Mouse (Mus musculus): Measurements from ENCODE around the gene Vwa8. TPM values are rescaled to one million over a fixed set of nuclear protein-coding genes. Genes with fewer than 3 reads are reported as not detected.

The Vwa8 gene
- polyA plus RNA-seq, 1 experiment: 8.7 TPM

- 93% methylated on average over 11 of the region's 11 CpGs for WGBS
- TF ChIP-seq POLR2A (IDR thresholded peaks at IDR 0.05; ENCODE audit: control insufficient read depth, extremely low read depth, insufficient read depth, low read length, poor library complexity) (no peak), CTCF (IDR thresholded peaks at IDR 0.05; ENCODE audit: borderline replicate concordance, control insufficient read depth, extremely low read depth, insufficient read depth, low read length, poor library complexity) (no peak)
- DNase-seq: no peak
Measured at GRCm38 (mm10) chr14:79120681-79121080, 271.8 kb downstream of the Vwa8 start.

DNA sequence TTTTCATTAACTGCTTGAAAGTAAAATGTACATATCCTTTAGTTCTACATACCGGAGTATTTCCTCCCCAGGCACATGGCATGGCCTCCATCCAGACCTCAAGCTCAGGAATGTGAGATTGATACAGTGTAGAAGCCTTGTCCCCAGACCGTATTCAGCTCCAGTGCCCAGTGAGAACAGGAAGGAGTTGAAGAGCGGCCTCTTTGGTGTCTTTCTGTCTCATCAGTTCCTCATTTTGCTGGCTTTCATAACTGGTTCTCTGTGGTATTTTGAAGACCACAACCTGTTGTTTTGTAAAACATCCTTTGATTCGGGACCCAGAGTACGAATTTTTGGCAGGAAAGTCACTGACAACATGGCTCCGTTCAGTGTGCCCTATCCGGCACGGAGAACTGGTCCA lies 274.6 kb downstream of the Vwa8 start:
- WGBS: 21% methylated on average over 8 of the region's 8 CpGs
- H3K27ac ChIP-seq (ENCODE audit: control insufficient read depth, insufficient read depth, low read length): no peak overlapping the region
- DNase-seq: no peak
- TF ChIP-seq CTCF (IDR thresholded peaks at IDR 0.05; ENCODE audit: borderline replicate concordance, control insufficient read depth, extremely low read depth, insufficient read depth, low read length, poor library complexity) (no peak), POLR2A (IDR thresholded peaks at IDR 0.05; ENCODE audit: control insufficient read depth, extremely low read depth, insufficient read depth, low read length, poor library complexity) (no peak)
- H3K4me1 ChIP-seq (replicated peaks; ENCODE audit: control insufficient read depth, insufficient read depth, low read length): peaks cover 13% of the 10 kb centered on the region
- no peaks in the 10 kb centered on the region for H3K36me3 ChIP-seq (ENCODE audit: control insufficient read depth, insufficient read depth, low read length)
- no peaks in the 10 kb centered on the region for H3K27me3 ChIP-seq (ENCODE audit: control insufficient read depth, insufficient read depth, low read length)
- H3K4me3 ChIP-seq (ENCODE audit: control insufficient read depth, insufficient read depth, low read length): no peak overlapping the region

More at GRCm38 (mm10) chr14:79120681-79121080, 271.8 kb downstream of the Vwa8 start:
- Histone ChIP-seq H3K4me1 (replicated peaks; ENCODE audit: control insufficient read depth, insufficient read depth, low read length) (peaks cover 8% of the 10 kb centered on the region), H3K27ac (ENCODE audit: control insufficient read depth, insufficient read depth, low read length) (no peak overlapping the region), H3K4me3 (ENCODE audit: control insufficient read depth, insufficient read depth, low read length) (no peak overlapping the region), H3K36me3 (ENCODE audit: control insufficient read depth, insufficient read depth, low read length) (no peaks in the 10 kb centered on the region), H3K27me3 (ENCODE audit: control insufficient read depth, insufficient read depth, low read length) (no peaks in the 10 kb centered on the region)

GRCm38 (mm10) chr14:79124643-79125042 lies 275.8 kb downstream of the Vwa8 start:
- H3K27ac ChIP-seq (ENCODE audit: control insufficient read depth, insufficient read depth, low read length): no peak overlapping the region
- 62% methylated on average over 5 of the region's 5 CpGs for WGBS
- TF ChIP-seq CTCF (IDR thresholded peaks at IDR 0.05; ENCODE audit: borderline replicate concordance, control insufficient read depth, extremely low read depth, insufficient read depth, low read length, poor library complexity): no peak
- no peak for TF ChIP-seq POLR2A (IDR thresholded peaks at IDR 0.05; ENCODE audit: control insufficient read depth, extremely low read depth, insufficient read depth, low read length, poor library complexity)
- no peak overlapping the region for H3K4me3 ChIP-seq (ENCODE audit: control insufficient read depth, insufficient read depth, low read length)
- H3K36me3 ChIP-seq (ENCODE audit: control insufficient read depth, insufficient read depth, low read length): no peaks in the 10 kb centered on the region
- H3K27me3 ChIP-seq (ENCODE audit: control insufficient read depth, insufficient read depth, low read length): no peaks in the 10 kb centered on the region
- H3K4me1 ChIP-seq (replicated peaks; ENCODE audit: control insufficient read depth, insufficient read depth, low read length): peaks cover 13% of the 10 kb centered on the region
- DNase-seq: peak; percentile 64

GRCm38 (mm10) chr14:79126176-79126575 lies 277.3 kb downstream of the Vwa8 start:
- H3K27ac ChIP-seq (ENCODE audit: control insufficient read depth, insufficient read depth, low read length): peak overlapping the region; percentile 8; the same call in 1 of the 2 replicates
- no peaks in the 10 kb centered on the region for H3K36me3 ChIP-seq (ENCODE audit: control insufficient read depth, insufficient read depth, low read length)
- no peaks in the 10 kb centered on the region for H3K27me3 ChIP-seq (ENCODE audit: control insufficient read depth, insufficient read depth, low read length)
- H3K4me1 ChIP-seq (replicated peaks; ENCODE audit: control insufficient read depth, insufficient read depth, low read length): peaks cover 13% of the 10 kb centered on the region
- 49% methylated on average over 5 of the region's 5 CpGs for WGBS
- no peak for TF ChIP-seq CTCF (IDR thresholded peaks at IDR 0.05; ENCODE audit: borderline replicate concordance, control insufficient read depth, extremely low read depth, insufficient read depth, low read length, poor library complexity)
- no peak for TF ChIP-seq POLR2A (IDR thresholded peaks at IDR 0.05; ENCODE audit: control insufficient read depth, extremely low read depth, insufficient read depth, low read length, poor library complexity)
- H3K4me3 ChIP-seq (ENCODE audit: control insufficient read depth, insufficient read depth, low read length): no peak overlapping the region
- DNase-seq: peak; percentile 31

- no peak for DNase-seq
- Histone ChIP-seq H3K27me3 (ENCODE audit: control insufficient read depth, insufficient read depth, low read length) (no peaks in the 10 kb centered on the region), H3K36me3 (ENCODE audit: control insufficient read depth, insufficient read depth, low read length) (no peaks in the 10 kb centered on the region), H3K27ac (ENCODE audit: control insufficient read depth, insufficient read depth, low read length) (no peak overlapping the region), H3K4me3 (ENCODE audit: control insufficient read depth, insufficient read depth, low read length) (no peak overlapping the region), H3K4me1 (replicated peaks; ENCODE audit: control insufficient read depth, insufficient read depth, low read length) (no peaks in the 10 kb centered on the region)
- 96% methylated on average over 7 of the region's 7 CpGs for WGBS
- TF ChIP-seq POLR2A (IDR thresholded peaks at IDR 0.05; ENCODE audit: control insufficient read depth, extremely low read depth, insufficient read depth, low read length, poor library complexity) (no peak), CTCF (IDR thresholded peaks at IDR 0.05; ENCODE audit: borderline replicate concordance, control insufficient read depth, extremely low read depth, insufficient read depth, low read length, poor library complexity) (no peak)
Measured at GRCm38 (mm10) chr14:79134891-79135334, 286.1 kb downstream of the Vwa8 start.

GRCm38 (mm10) chr14:79135441-79135840 lies 286.6 kb downstream of the Vwa8 start:
- H3K36me3 ChIP-seq (ENCODE audit: control insufficient read depth, insufficient read depth, low read length): no peaks in the 10 kb centered on the region
- no peaks in the 10 kb centered on the region for H3K27me3 ChIP-seq (ENCODE audit: control insufficient read depth, insufficient read depth, low read length)
- no peak for TF ChIP-seq CTCF (IDR thresholded peaks at IDR 0.05; ENCODE audit: borderline replicate concordance, control insufficient read depth, extremely low read depth, insufficient read depth, low read length, poor library complexity)
- no peak for TF ChIP-seq POLR2A (IDR thresholded peaks at IDR 0.05; ENCODE audit: control insufficient read depth, extremely low read depth, insufficient read depth, low read length, poor library complexity)
- no peak for DNase-seq
- H3K27ac ChIP-seq (ENCODE audit: control insufficient read depth, insufficient read depth, low read length): no peak overlapping the region
- 95% methylated on average over 7 of the region's 7 CpGs for WGBS
- no peak overlapping the region for H3K4me3 ChIP-seq (ENCODE audit: control insufficient read depth, insufficient read depth, low read length)
- no peaks in the 10 kb centered on the region for H3K4me1 ChIP-seq (replicated peaks; ENCODE audit: control insufficient read depth, insufficient read depth, low read length)

DNA sequence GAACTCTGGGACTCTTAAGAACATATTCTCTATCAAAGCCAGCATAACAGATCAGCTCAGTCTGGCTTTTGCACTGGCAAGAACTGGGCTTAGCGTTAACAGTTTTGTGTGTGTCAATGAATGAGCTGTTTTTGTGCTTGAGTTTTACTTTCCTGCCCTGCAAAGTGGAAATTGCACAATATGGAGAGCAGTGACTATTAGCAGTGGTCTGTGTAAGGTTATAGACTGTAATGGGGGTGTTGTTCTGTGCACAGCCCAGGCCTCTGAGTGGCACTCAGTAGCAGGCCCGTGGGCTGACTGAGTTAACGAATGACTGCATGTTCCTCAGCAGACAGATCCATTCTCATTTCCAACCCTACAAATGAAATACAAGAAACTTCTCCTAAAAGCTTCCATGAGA lies 287.7 kb downstream of the Vwa8 start:
- Histone ChIP-seq H3K27me3 (ENCODE audit: control insufficient read depth, insufficient read depth, low read length) (no peaks in the 10 kb centered on the region), H3K27ac (ENCODE audit: control insufficient read depth, insufficient read depth, low read length) (no peak overlapping the region), H3K4me1 (replicated peaks; ENCODE audit: control insufficient read depth, insufficient read depth, low read length) (no peaks in the 10 kb centered on the region), H3K4me3 (ENCODE audit: control insufficient read depth, insufficient read depth, low read length) (no peak overlapping the region), H3K36me3 (ENCODE audit: control insufficient read depth, insufficient read depth, low read length) (no peaks in the 10 kb centered on the region)
- WGBS: 98% methylated on average over 3 of the region's 3 CpGs
- no peak for TF ChIP-seq CTCF (IDR thresholded peaks at IDR 0.05; ENCODE audit: borderline replicate concordance, control insufficient read depth, extremely low read depth, insufficient read depth, low read length, poor library complexity)
- no peak for TF ChIP-seq POLR2A (IDR thresholded peaks at IDR 0.05; ENCODE audit: control insufficient read depth, extremely low read depth, insufficient read depth, low read length, poor library complexity)
- DNase-seq: no peak
